Mouse (Mus musculus): Measurements from ENCODE around the gene Gm8764.
"Not testable (repeated sequence)": the region's sequence is repeated elsewhere in the genome, so short reads cannot be mapped to it uniquely, and the experiment has no call there.

The Gm8764 gene

DNA sequence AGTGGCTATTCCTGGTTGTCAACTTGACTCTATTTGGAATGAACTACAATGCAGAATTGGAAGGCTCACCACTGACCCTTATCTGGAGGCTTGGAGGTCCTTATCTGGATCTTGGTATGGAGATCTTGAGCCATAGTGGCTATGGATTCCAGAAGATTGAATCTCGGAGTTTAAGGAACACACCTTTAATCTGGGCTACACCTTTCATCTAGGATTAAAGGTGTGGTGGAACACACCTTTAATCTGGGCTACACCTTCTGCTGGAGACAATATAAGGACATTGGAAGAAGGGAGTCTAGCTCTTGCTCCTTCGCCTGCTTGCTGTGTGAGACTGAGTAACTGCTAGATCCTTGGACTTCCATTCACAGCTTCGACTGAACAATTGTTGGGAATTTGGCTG lies at the start of gene Gm8764:
Gene Gm8764 (plus strand): TSS at position 301 of the 400 bp plus-strand sequence.
- DNase-seq = not testable (repeated sequence)

DNA sequence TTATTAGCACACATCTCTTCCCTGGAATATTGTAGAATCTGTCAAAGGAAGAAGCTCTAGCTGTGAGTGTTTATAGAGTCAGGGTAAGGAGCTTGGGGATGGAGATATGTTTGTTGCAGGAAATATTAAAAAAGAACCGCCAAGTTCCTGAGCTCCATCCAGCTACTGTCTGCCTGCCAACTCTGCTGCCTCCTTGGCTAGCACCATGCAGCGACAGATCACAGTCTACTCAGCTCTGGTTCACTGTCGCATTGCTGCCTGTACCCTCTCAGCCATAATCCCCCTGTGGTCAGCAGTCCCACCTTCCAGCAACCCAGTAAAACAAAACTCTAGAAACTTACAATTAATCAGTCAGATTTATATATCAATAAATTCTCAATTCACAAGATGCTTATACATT lies 49.8 kb upstream of the Gm8764 start:
- DNase-seq = no peak

GRCm38 (mm10) chr10:104118312-104118711 lies 41.5 kb upstream of the Gm8764 start:
- no peak for DNase-seq

DNA sequence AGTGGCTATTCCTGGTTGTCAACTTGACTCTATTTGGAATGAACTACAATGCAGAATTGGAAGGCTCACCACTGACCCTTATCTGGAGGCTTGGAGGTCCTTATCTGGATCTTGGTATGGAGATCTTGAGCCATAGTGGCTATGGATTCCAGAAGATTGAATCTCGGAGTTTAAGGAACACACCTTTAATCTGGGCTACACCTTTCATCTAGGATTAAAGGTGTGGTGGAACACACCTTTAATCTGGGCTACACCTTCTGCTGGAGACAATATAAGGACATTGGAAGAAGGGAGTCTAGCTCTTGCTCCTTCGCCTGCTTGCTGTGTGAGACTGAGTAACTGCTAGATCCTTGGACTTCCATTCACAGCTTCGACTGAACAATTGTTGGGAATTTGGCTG lies 17.1 kb upstream of the Gm8764 start, which contains the start of gene Gm21293:
Gene Gm21293 (plus strand): TSS at position 301 of the 400 bp plus-strand sequence.
- not testable (repeated sequence) for DNase-seq

GRCm38 (mm10) chr10:104151197-104151596 lies 8.6 kb upstream of the Gm8764 start, which contains the start of gene Gm6763:
TSS of gene Gm6763 (plus strand) at chr10:104151497.
- DNase-seq = not testable (repeated sequence)

DNA sequence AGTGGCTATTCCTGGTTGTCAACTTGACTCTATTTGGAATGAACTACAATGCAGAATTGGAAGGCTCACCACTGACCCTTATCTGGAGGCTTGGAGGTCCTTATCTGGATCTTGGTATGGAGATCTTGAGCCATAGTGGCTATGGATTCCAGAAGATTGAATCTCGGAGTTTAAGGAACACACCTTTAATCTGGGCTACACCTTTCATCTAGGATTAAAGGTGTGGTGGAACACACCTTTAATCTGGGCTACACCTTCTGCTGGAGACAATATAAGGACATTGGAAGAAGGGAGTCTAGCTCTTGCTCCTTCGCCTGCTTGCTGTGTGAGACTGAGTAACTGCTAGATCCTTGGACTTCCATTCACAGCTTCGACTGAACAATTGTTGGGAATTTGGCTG lies 8.4 kb downstream of the Gm8764 start, which contains the start of gene Gm21304:
Gene Gm21304 (plus strand): TSS at position 301 of the 400 bp plus-strand sequence.
- DNase-seq = not testable (repeated sequence)

DNA sequence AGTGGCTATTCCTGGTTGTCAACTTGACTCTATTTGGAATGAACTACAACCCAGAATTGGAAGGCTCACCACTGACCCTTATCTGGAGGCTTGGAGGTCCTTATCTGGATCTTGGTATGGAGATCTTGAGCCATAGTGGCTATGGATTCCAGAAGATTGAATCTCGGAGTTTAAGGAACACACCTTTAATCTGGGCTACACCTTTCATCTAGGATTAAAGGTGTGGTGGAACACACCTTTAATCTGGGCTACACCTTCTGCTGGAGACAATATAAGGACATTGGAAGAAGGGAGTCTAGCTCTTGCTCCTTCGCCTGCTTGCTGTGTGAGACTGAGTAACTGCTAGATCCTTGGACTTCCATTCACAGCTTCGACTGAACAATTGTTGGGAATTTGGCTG lies 16.9 kb downstream of the Gm8764 start, which contains the start of gene Gm21312:
Gene Gm21312 (plus strand): TSS at position 301 of the 400 bp plus-strand sequence.
- DNase-seq = not testable (repeated sequence)

DNA sequence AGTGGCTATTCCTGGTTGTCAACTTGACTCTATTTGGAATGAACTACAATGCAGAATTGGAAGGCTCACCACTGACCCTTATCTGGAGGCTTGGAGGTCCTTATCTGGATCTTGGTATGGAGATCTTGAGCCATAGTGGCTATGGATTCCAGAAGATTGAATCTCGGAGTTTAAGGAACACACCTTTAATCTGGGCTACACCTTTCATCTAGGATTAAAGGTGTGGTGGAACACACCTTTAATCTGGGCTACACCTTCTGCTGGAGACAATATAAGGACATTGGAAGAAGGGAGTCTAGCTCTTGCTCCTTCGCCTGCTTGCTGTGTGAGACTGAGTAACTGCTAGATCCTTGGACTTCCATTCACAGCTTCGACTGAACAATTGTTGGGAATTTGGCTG lies 25.4 kb downstream of the Gm8764 start, which contains the start of gene Gm20765:
Gene Gm20765 (plus strand): TSS at position 301 of the 400 bp plus-strand sequence.
- DNase-seq = not testable (repeated sequence)

- DNase-seq = not testable (repeated sequence)
Measured at GRCm38 (mm10) chr10:104193742-104194141, 33.9 kb downstream of the Gm8764 start, which contains the start of gene Gm4340. TSS of gene Gm4340 (plus strand) at chr10:104194042.

DNA sequence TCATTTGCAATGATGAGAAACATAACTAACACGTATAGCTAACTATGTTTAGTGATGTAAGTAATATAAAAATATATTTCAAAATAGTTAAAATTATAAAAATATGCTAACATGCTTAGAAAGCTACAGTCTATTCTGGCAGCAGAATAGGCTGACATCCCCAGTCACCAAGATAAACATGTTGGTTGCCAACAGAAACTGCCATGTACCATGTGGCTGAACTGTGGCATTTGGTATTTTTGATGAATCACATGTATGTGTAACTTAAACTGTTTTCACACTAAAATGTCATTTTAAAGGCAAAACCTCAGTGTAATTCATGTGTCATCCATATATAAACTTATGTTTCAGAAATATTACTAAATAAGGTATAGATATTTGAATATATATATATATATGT lies 49.8 kb downstream of the Gm8764 start:
- no peak for DNase-seq

DNA sequence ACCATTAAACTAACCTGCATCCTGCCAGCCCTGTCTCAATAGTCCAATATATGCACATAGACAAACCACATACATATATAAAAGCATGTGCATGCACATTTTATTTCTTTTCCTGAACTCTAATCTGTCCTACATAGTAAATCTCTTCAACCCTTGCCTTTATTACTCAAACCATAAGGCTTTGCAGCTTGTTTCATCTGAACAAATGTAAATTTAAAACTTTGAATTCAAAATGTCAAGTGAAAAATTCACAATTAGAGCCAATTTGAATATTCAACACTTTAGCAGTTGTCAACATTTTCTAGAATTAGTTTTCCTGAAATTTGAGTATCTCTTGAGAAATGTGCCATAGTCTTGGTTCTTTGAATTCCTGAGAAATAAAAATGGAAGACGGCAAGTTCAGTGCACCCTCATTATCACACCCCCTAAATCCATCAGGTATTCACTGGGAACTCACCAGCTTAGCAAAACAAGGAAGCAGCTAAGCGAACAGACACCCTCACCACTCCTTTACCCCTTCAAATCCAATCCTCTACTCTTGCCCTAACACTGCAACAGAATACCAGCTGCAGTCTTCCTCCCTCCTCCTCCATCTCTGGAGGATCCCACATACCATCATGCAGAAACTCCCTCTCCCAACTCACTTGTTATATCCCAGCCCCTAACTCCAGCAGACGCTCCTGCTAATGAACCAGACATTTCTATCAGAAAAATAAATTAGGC lies 50.6 kb downstream of the Gm8764 start:
- DNase-seq = no peak

Measured in kidney, adult 18-20 months (tissue).